Mouse (Mus musculus) myocyte (in vitro differentiated cells): ENCODE data around the gene Disc1.

Experiments
- MAX ChIP-seq: IDR thresholded peaks from one replicate; pipeline ENCODE4 v1.6.1; 2011; ENCODE audit warnings: low read depth, mild to moderate bottlenecking, control low read depth
- MYOD1 ChIP-seq, 3 experiments: IDR thresholded peaks; one replicate each; pipeline ENCODE4 v1.6.1; 2011; ENCODE audit warnings: control low read depth in 2 of 3, low read depth in 2 of 3, mild to moderate bottlenecking in 2 of 3, moderate library complexity in 1 of 3; ENCODE audit not compliant: insufficient read length in 2 of 3, control insufficient read depth in 1 of 3
- MYOG ChIP-seq, 3 experiments: IDR thresholded peaks; one replicate each; pipeline ENCODE4 v1.6.1; 2011; ENCODE audit warnings: control low read depth in 2 of 3, low read depth in 2 of 3, mild to moderate bottlenecking in 2 of 3; ENCODE audit not compliant: insufficient read length in 2 of 3, control insufficient read depth in 1 of 3, insufficient read depth in 1 of 3
- POLR2A ChIP-seq: IDR thresholded peaks from one replicate; pipeline ENCODE4 v1.6.1; 2011; ENCODE audit warnings: low read depth, mild to moderate bottlenecking, control low read depth, moderate library complexity; ENCODE audit not compliant: insufficient read length
- REST ChIP-seq: IDR thresholded peaks from one replicate; pipeline ENCODE4 v1.6.1; 2011; ENCODE audit warnings: mild to moderate bottlenecking, control low read depth, moderate library complexity; ENCODE audit not compliant: insufficient read depth, insufficient read length
- TCF12 ChIP-seq: IDR thresholded peaks from one replicate; pipeline ENCODE4 v1.6.1; 2011; ENCODE audit warnings: mild to moderate bottlenecking, control low read depth; ENCODE audit not compliant: poor library complexity, insufficient read depth, severe bottlenecking
- USF1 ChIP-seq: IDR thresholded peaks from one replicate; pipeline ENCODE4 v1.6.1; 2011; ENCODE audit warnings: low read depth, mild to moderate bottlenecking, control low read depth, moderate library complexity

DNA sequence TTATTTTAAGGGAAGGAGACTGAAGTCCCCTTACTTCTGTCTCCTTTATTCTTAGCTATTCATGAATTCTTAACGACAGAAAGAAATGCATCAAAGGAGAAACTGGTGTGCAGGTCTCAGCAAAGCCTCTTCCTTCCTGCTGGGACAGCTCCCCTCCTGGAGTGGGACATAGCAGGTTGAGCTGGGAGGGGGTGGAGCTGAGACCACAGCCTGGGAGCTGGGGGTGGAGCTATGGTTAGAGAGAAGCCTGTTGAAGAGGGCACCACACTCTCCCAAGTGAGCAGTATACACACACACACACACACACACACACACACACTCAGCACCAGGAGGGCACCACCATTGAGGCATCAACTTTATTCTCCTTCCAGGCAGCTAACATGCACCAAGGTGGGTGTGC, 193.4 kb downstream of the Disc1 start:
- TF ChIP-seq POLR2A (no peak), MAX (no peak), USF1 (no peak), TCF12 (no peak), MYOD1 (IDR thresholded peaks at IDR 0.05; ENCODE audit: control insufficient read depth in 1 of 3, insufficient read length in 2 of 3, low read depth in 2 of 3) (no peak), MYOG (IDR thresholded peaks at IDR 0.05; ENCODE audit: control insufficient read depth in 1 of 3, insufficient read depth in 1 of 3, insufficient read length in 2 of 3, low read depth in 2 of 3) (no peak), REST (no peak)
